Mouse (Mus musculus) adrenal gland, postnatal 4 days (tissue): ENCODE data around the gene A930033H14Rik. TPM values are rescaled to one million over a fixed set of nuclear protein-coding genes. Genes with fewer than 3 reads are reported as not detected.

Experiments
- DNase-seq, 2 experiments: peaks; one replicate each; pipeline ENCODE4 v3.0.0; 2021 to 2022; ENCODE audit warnings: low spot score in 2 of 2, mixed read lengths in 2 of 2
- total RNA-seq, 2 experiments: library from RNA; stranded (reverse); gene quantifications; 2 replicates each; pipeline ENCODE4 v1.2.3; 2021

A930033H14Rik gene
- total RNA-seq, 2 experiments from 2014 or later = 6.6 to 7.7 TPM

- no peak for DNase-seq
Measured at GRCm38 (mm10) chr10:69237781-69238180, 24.9 kb upstream of the A930033H14Rik start.

GRCm38 (mm10) chr10:69237185-69237584 lies 24.3 kb upstream of the A930033H14Rik start:
- no peak for DNase-seq

- DNase-seq = no peak
Measured at GRCm38 (mm10) chr10:69225951-69226350, 13.1 kb upstream of the A930033H14Rik start.

GRCm38 (mm10) chr10:69225471-69225870 lies 12.6 kb upstream of the A930033H14Rik start:
- DNase-seq = no peak

- DNase-seq = no peak
Measured at GRCm38 (mm10) chr10:69224276-69224675, 11.4 kb upstream of the A930033H14Rik start.

GRCm38 (mm10) chr10:69223232-69223631 lies 10.3 kb upstream of the A930033H14Rik start:
- DNase-seq = no peak

GRCm38 (mm10) chr10:69221955-69222354 lies 9.1 kb upstream of the A930033H14Rik start:
- DNase-seq = no peak

- no peak for DNase-seq
Measured at GRCm38 (mm10) chr10:69221148-69221547, 8.2 kb upstream of the A930033H14Rik start.

GRCm38 (mm10) chr10:69220296-69220695 lies 7.4 kb upstream of the A930033H14Rik start:
- DNase-seq = no peak

GRCm38 (mm10) chr10:69219289-69219626 lies 6.4 kb upstream of the A930033H14Rik start:
- no peak for DNase-seq

- no peak for DNase-seq
Measured at GRCm38 (mm10) chr10:69218458-69219288, 5.8 kb upstream of the A930033H14Rik start.

GRCm38 (mm10) chr10:69217127-69217690 lies 4.3 kb upstream of the A930033H14Rik start:
- no peak for DNase-seq

- DNase-seq = no peak
Measured at GRCm38 (mm10) chr10:69213986-69214385, 1.1 kb upstream of the A930033H14Rik start.

GRCm38 (mm10) chr10:69213451-69213877 lies 566 bp upstream of the A930033H14Rik start:
- DNase-seq = no peak

- DNase-seq = no peak
Measured at GRCm38 (mm10) chr10:69211976-69212375, 922 bp downstream of the A930033H14Rik start.

GRCm38 (mm10) chr10:69211560-69211959 lies 1.3 kb downstream of the A930033H14Rik start:
- DNase-seq = peak in 1 of 2 experiments; percentile 33

- no peak for DNase-seq
Measured at GRCm38 (mm10) chr10:69210659-69211058, 2.2 kb downstream of the A930033H14Rik start.

- no peak for DNase-seq
Measured at GRCm38 (mm10) chr10:69210006-69210405, 2.9 kb downstream of the A930033H14Rik start.

- DNase-seq = no peak
Measured at GRCm38 (mm10) chr10:69208705-69209104, 4.2 kb downstream of the A930033H14Rik start.

GRCm38 (mm10) chr10:69207981-69208630 lies 4.8 kb downstream of the A930033H14Rik start:
- DNase-seq = no peak

GRCm38 (mm10) chr10:69207481-69207880 lies 5.4 kb downstream of the A930033H14Rik start:
- no peak for DNase-seq

GRCm38 (mm10) chr10:69206081-69206480 lies 6.8 kb downstream of the A930033H14Rik start:
- DNase-seq = no peak
